Mouse (Mus musculus): ENCODE data around the gene Pcsk6.

- no peak for TF ChIP-seq CTCF (IDR thresholded peaks at IDR 0.05; ENCODE audit: low read depth)
- TF ChIP-seq EP300 (IDR thresholded peaks at IDR 0.05; ENCODE audit: low read depth): no peak
These were observed 38.9 kb upstream of the Pcsk6 start for GRCm38 (mm10) chr7:65822506-65823119.

Data from liver, embryonic 14.5 days (tissue).